Mouse (Mus musculus) midbrain, embryonic 12.5 days (tissue): ENCODE data around the gene Dvl2. TPM values are rescaled to one million over a fixed set of nuclear protein-coding genes. Genes with fewer than 3 reads are reported as not detected.

ENCODE experiments used
- ATAC-seq: fragments of 200-750 bp; cut with Nextera tagmentation; 2 replicates; pipeline ENCODE4 v1.8.0; 2017; ENCODE audit warnings: low read depth, moderate TSS enrichment, moderate library complexity; ENCODE audit not compliant: low FRiP score
- H3K27ac ChIP-seq: fragments of 300-500 bp; sonication (generic); replicated peaks from 2 replicates; pipeline ENCODE4 v1.5.1; 2016; ENCODE audit warnings: mild to moderate bottlenecking
- H3K27me3 ChIP-seq: fragments of 300-500 bp; sonication (generic); 2 replicates; pipeline ENCODE4 v1.6.1; 2016; ENCODE audit warnings: mild to moderate bottlenecking
- H3K36me3 ChIP-seq: fragments of 300-500 bp; sonication (generic); 2 replicates; pipeline ENCODE4 v1.6.1; 2016
- H3K4me1 ChIP-seq: fragments of 300-500 bp; sonication (generic); 2 replicates; pipeline ENCODE4 v1.6.1; 2016
- H3K4me2 ChIP-seq: fragments of 300-500 bp; sonication (generic); replicated peaks from 2 replicates; pipeline ENCODE4 v1.6.1; 2016; ENCODE audit warnings: mild to moderate bottlenecking, moderate library complexity
- H3K4me3 ChIP-seq: fragments of 300-500 bp; sonication (generic); 2 replicates; pipeline ENCODE4 v1.5.1; 2016; ENCODE audit warnings: mild to moderate bottlenecking
- H3K9ac ChIP-seq: fragments of 300-500 bp; sonication (generic); replicated peaks from 2 replicates; pipeline ENCODE4 v1.6.1; 2016; ENCODE audit warnings: mild to moderate bottlenecking, moderate library complexity
- H3K9me3 ChIP-seq: fragments of 300-500 bp; sonication (generic); 2 replicates; pipeline ENCODE4 v1.6.1; 2016; ENCODE audit warnings: mild to moderate bottlenecking
- WGBS: fragments of 180-500 bp; shearing (Covaris S2); methylation state at CpG from one replicate; pipeline ENCODE4 v1.1.7; 2016; 5-methylcytosine and 5-hydroxymethylcytosine counted together
- polyA plus RNA-seq: library from polyadenylated mRNA; unstranded; fragments of >200 nt; fragmentation: Nextera tagmentation; extraction: Ambion mirVana; gene quantifications from 2 replicates; pipeline ENCODE4 v1.2.1, GENCODE M21; 2016

Dvl2 gene
- polyA plus RNA-seq, 1 experiment from 2014 or later, result 45.3 TPM

DNA sequence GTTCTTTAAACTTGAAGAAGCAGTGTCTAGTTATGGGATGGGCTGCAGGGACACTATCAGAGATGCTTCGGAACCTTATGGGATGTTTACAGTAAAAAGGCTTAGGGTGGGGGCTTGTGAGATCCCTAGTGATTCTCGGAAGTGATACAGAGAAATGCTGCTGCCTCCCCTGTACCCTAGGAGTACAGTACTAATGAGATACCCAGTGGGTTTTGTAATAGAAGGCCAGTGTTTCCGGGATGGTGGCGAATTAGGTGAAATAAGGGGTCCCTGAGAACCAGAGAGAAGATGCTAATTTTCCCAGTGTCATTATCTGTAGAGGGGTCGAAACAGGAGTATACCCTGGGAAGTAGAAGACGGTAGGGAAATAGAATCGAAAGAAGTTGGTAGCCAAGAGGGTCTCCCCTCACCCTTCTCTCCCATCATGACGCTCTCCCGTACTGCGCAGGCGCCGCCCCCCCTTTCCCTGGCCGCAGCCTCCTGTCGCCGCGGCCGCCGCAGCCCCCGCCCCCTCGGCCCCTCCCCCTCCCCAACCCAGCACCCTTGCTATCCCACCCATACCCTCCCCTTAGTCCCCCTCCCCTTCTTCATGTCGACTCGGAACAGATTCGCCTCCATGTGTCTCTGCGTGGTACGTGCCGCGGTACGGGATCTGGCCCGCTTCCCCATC, 23.2 kb downstream of the Dvl2 start:
- no peaks in the 10 kb centered on the region for H3K9me3 ChIP-seq
- WGBS, result 7% methylated on average over 22 of the region's 29 CpGs
- peak overlapping the region; percentile 50 for H3K9ac ChIP-seq
- no peaks in the 10 kb centered on the region for H3K36me3 ChIP-seq
- peak overlapping the region; percentile 66 for H3K4me2 ChIP-seq
- peak overlapping the region; percentile 70 for H3K27ac ChIP-seq
- ATAC-seq, result no peak
- peak overlapping the region; percentile 43 for H3K4me3 ChIP-seq
- peaks cover 85% of the 10 kb centered on the region for H3K4me1 ChIP-seq
- H3K27me3 ChIP-seq, result no peaks in the 10 kb centered on the region

DNA sequence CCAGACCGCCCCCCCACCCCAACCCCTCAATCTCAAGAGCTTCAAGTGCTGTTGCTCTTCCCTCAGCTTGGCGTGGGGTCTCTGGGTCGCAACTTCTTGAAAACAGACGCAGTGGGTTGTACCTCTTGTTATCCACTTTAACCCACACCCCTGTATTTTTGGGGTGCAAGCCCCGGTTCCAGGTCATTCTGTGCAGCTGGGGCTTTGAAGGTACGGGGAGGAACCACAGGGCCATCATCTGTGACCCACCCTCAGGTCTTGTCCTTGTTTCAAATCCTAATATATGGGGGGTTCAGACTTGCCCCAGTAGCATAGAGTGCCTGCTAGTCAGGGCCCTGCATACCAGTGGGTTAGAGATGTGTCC, 23.7 kb downstream of the Dvl2 start:
- Histone ChIP-seq H3K4me1 (peaks cover 83% of the 10 kb centered on the region), H3K27me3 (no peaks in the 10 kb centered on the region), H3K27ac (peak overlapping the region; percentile 70), H3K9ac (peak overlapping the region; percentile 50), H3K9me3 (no peaks in the 10 kb centered on the region), H3K4me3 (peak overlapping the region; percentile 43), H3K36me3 (no peaks in the 10 kb centered on the region), H3K4me2 (peak overlapping the region; percentile 66)
- 16% methylated on average over 6 of the region's 6 CpGs for WGBS
- ATAC-seq, result no peak

GRCm38 (mm10) chr11:70026689-70027088, 26.3 kb downstream of the Dvl2 start:
- peaks cover 85% of the 10 kb centered on the region for H3K4me1 ChIP-seq
- H3K4me2 ChIP-seq, result peak overlapping the region; percentile 68
- H3K27ac ChIP-seq, result peak overlapping the region; percentile 97
- H3K4me3 ChIP-seq, result peak overlapping the region; percentile 41
- H3K9me3 ChIP-seq, result no peaks in the 10 kb centered on the region
- peak overlapping the region; percentile 54 for H3K9ac ChIP-seq
- 3% methylated on average over 19 of the region's 19 CpGs for WGBS
- peaks cover 10% of the 10 kb centered on the region for H3K36me3 ChIP-seq
- no peak; the same call in 1 of the 2 replicates for ATAC-seq
- no peaks in the 10 kb centered on the region for H3K27me3 ChIP-seq

- ATAC-seq, result no peak
- peak overlapping the region; percentile 41 for H3K4me3 ChIP-seq
- peak overlapping the region; percentile 97 for H3K27ac ChIP-seq
- no peaks in the 10 kb centered on the region for H3K27me3 ChIP-seq
- H3K4me1 ChIP-seq, result peaks cover 80% of the 10 kb centered on the region
- H3K9ac ChIP-seq, result peak overlapping the region; percentile 54; the same call in 1 of the 2 replicates
- WGBS, result 34% methylated on average over 9 of the region's 9 CpGs
- H3K4me2 ChIP-seq, result peak overlapping the region; percentile 68
- no peaks in the 10 kb centered on the region for H3K9me3 ChIP-seq
- peaks cover 17% of the 10 kb centered on the region for H3K36me3 ChIP-seq
Measured at GRCm38 (mm10) chr11:70027397-70027796, 27.0 kb downstream of the Dvl2 start.

DNA sequence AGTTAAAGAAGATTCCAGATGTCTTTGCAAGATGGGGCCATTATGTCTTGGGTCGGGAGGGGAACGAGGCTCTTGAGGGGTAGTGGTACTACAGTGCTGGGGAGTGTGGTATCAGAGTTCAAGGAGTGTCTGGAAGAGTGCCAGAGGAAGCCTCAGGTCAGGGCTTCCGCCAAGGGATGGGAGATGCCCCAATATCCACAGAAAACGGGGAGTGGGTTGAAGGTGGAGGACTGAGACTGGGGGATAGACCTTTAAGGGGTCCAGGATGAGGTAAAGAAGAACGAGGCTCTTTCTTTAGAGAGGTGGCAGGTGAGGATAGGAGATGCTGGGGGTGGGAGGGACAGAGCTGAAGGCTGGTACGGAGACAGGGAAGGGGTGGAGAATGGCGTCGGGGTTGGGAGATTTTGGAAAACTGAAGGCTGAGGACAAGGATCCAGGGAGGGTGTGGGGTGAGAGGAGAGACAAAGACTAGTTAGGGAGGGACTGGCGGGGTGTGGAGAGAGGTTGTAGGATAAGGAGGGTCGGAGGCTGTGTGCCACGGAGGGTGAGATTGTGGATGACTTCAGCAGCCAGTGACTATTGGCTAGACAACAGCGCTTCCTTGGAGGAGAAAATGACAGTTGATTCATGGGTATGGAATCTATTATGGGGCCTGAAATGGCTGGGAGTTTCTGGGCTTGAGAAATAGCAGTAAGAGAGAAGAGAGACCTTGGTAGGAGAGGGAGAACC, 28.2 kb downstream of the Dvl2 start:
- peak; percentile 2; the same call in 1 of the 2 replicates for ATAC-seq
- Histone ChIP-seq H3K9me3 (no peaks in the 10 kb centered on the region), H3K4me2 (peak overlapping the region; percentile 68), H3K36me3 (peaks cover 26% of the 10 kb centered on the region), H3K4me3 (peak overlapping the region; percentile 41), H3K9ac (peak overlapping the region; percentile 54), H3K4me1 (peaks cover 69% of the 10 kb centered on the region), H3K27ac (peak overlapping the region; percentile 97), H3K27me3 (no peaks in the 10 kb centered on the region)
- WGBS, result 25% methylated on average over 12 of the region's 12 CpGs

GRCm38 (mm10) chr11:70029130-70029801, 28.9 kb downstream of the Dvl2 start:
- peak overlapping the region; percentile 41 for H3K4me3 ChIP-seq
- under 1% methylated on average over 20 of the region's 20 CpGs for WGBS
- peaks cover 64% of the 10 kb centered on the region for H3K4me1 ChIP-seq
- no peaks in the 10 kb centered on the region for H3K27me3 ChIP-seq
- peak overlapping the region; percentile 68 for H3K4me2 ChIP-seq
- H3K9ac ChIP-seq, result peak overlapping the region; percentile 57
- H3K27ac ChIP-seq, result peak overlapping the region; percentile 97
- H3K36me3 ChIP-seq, result peaks cover 26% of the 10 kb centered on the region
- no peaks in the 10 kb centered on the region for H3K9me3 ChIP-seq
- ATAC-seq, result peak; percentile 95

- Histone ChIP-seq H3K4me1 (peaks cover 56% of the 10 kb centered on the region), H3K9ac (peak overlapping the region; percentile 57), H3K36me3 (peaks cover 30% of the 10 kb centered on the region), H3K27me3 (no peaks in the 10 kb centered on the region), H3K4me3 (peak overlapping the region; percentile 41), H3K4me2 (peak overlapping the region; percentile 68), H3K9me3 (no peaks in the 10 kb centered on the region), H3K27ac (peak overlapping the region; percentile 97)
- WGBS, result 26% methylated on average over 11 of the region's 11 CpGs
- ATAC-seq, result peak; percentile 45
Measured at GRCm38 (mm10) chr11:70029829-70030550, 29.6 kb downstream of the Dvl2 start.

- Histone ChIP-seq H3K27me3 (no peaks in the 10 kb centered on the region), H3K9me3 (no peaks in the 10 kb centered on the region), H3K4me2 (peak overlapping the region; percentile 68), H3K4me3 (peak overlapping the region; percentile 41), H3K36me3 (peaks cover 30% of the 10 kb centered on the region), H3K4me1 (peaks cover 49% of the 10 kb centered on the region), H3K27ac (peak overlapping the region; percentile 97), H3K9ac (peak overlapping the region; percentile 57)
- 92% methylated on average over 28 of the region's 28 CpGs for WGBS
- ATAC-seq, result no peak
Measured at GRCm38 (mm10) chr11:70030651-70031320, 30.4 kb downstream of the Dvl2 start.

DNA sequence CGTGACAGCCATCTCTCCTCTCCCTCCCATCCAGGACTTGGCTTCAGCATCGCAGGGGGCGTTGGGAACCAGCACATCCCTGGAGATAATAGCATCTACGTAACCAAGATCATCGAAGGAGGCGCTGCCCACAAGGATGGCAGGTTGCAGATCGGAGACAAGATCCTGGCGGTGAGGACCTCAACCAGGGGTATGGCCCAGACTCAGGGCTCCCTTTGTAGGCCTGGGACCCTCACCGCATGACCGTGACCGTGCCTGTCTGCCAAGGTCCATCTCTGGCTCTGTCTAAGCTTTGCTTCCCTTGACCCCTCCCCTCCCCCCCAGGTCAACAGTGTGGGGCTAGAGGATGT, 30.9 kb downstream of the Dvl2 start:
- H3K27me3 ChIP-seq, result no peaks in the 10 kb centered on the region
- H3K9ac ChIP-seq, result no peak overlapping the region
- H3K9me3 ChIP-seq, result no peaks in the 10 kb centered on the region
- H3K4me2 ChIP-seq, result no peak overlapping the region
- WGBS, result 97% methylated on average over 11 of the region's 11 CpGs
- H3K4me3 ChIP-seq, result no peak overlapping the region
- peak overlapping the region; percentile 15; the same call in 1 of the 2 replicates for H3K27ac ChIP-seq
- peaks cover 30% of the 10 kb centered on the region for H3K36me3 ChIP-seq
- peaks cover 44% of the 10 kb centered on the region for H3K4me1 ChIP-seq
- ATAC-seq, result no peak

DNA sequence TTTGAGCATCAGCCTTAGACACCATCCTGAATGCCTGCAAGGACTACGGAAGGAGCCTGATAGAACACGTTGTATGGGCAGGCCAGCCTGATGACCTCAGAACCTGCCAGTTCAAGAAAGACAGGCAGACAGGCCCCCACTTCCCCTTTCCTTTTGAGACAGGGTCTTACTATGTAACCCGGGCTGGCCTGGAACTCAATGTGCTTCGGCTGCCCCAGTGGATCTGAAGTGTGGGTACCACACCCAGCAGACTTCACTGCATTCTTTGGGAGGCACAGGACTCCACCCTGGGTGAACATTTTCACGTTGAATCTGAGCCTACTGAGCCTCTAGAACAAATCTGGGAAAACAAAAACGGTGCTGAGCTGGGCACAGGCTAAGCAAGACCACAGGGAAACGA, 37.8 kb downstream of the Dvl2 start:
- Histone ChIP-seq H3K4me1 (no peaks in the 10 kb centered on the region), H3K4me3 (no peak overlapping the region), H3K27me3 (no peaks in the 10 kb centered on the region), H3K4me2 (no peak overlapping the region), H3K9me3 (no peaks in the 10 kb centered on the region), H3K9ac (no peak overlapping the region), H3K27ac (no peak overlapping the region), H3K36me3 (peaks cover 54% of the 10 kb centered on the region)
- WGBS, result 88% methylated on average over 7 of the region's 7 CpGs
- ATAC-seq, result no peak

GRCm38 (mm10) chr11:70039631-70040030, 39.2 kb downstream of the Dvl2 start:
- Histone ChIP-seq H3K9me3 (no peaks in the 10 kb centered on the region), H3K36me3 (peaks cover 62% of the 10 kb centered on the region), H3K27ac (no peak overlapping the region), H3K4me3 (no peak overlapping the region), H3K4me2 (no peak overlapping the region), H3K4me1 (no peaks in the 10 kb centered on the region), H3K9ac (no peak overlapping the region), H3K27me3 (no peaks in the 10 kb centered on the region)
- 87% methylated on average over 10 of the region's 10 CpGs for WGBS
- ATAC-seq, result no peak
